Mouse (Mus musculus): ENCODE data around the gene Nudt15. TPM values are rescaled to one million over a fixed set of nuclear protein-coding genes. Genes with fewer than 3 reads are reported as not detected.

The Nudt15 gene
- polyA plus RNA-seq, 1 experiment from 2014 or later = 11.3 TPM

GRCm38 (mm10) chr14:73501721-73502120 lies 46.3 kb downstream of the Nudt15 start:
- H3K36me3 ChIP-seq (ENCODE audit: control insufficient read depth, insufficient read depth, low read length) = no peaks in the 10 kb centered on the region
- H3K9me3 ChIP-seq (ENCODE audit: control insufficient read depth, low read length) = no peaks in the 10 kb centered on the region
- H3K4me1 ChIP-seq (replicated peaks; ENCODE audit: control insufficient read depth, insufficient read depth, low read length) = no peaks in the 10 kb centered on the region
- no peak overlapping the region for H3K4me2 ChIP-seq (replicated peaks; ENCODE audit: low read depth, low read length)
- 67% methylated on average over 6 of the region's 6 CpGs for WGBS
- no peak overlapping the region for H3K4me3 ChIP-seq (ENCODE audit: low read depth, low read length)
- H3K27ac ChIP-seq (ENCODE audit: low read depth, low read length) = no peak overlapping the region
- no peak overlapping the region for H3K9ac ChIP-seq (ENCODE audit: low read depth, low read length)
- DNase-seq (ENCODE audit: low spot score) (no peak), ATAC-seq (ENCODE audit: low FRiP score) (no peak)
- H3K27me3 ChIP-seq (ENCODE audit: control insufficient read depth, insufficient read depth, low read length) = no peaks in the 10 kb centered on the region

DNA sequence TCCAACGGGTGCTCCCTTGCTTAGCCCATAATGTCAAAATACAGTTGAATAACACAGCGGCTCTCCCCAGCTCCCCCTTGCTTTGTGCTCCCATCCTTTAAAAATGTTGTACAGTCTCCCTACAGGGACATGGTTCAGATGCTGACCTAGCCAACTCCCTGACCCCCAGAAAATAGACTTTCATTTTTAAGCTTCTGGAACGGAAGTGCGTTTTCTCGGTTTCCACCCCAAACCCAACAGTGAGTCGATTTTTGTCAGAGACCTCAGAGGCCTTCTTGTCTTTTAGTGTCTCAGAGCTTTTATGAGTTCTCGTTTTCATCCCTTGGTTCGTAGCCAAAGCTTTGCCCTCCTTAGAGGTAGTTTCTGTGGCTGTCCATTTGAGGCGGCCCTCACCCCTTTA lies 46.8 kb downstream of the Nudt15 start:
- ATAC-seq (ENCODE audit: low FRiP score) = no peak
- 91% methylated on average over 9 of the region's 9 CpGs for WGBS
- H3K27me3 ChIP-seq (ENCODE audit: control insufficient read depth, insufficient read depth, low read length) = no peaks in the 10 kb centered on the region

DNA sequence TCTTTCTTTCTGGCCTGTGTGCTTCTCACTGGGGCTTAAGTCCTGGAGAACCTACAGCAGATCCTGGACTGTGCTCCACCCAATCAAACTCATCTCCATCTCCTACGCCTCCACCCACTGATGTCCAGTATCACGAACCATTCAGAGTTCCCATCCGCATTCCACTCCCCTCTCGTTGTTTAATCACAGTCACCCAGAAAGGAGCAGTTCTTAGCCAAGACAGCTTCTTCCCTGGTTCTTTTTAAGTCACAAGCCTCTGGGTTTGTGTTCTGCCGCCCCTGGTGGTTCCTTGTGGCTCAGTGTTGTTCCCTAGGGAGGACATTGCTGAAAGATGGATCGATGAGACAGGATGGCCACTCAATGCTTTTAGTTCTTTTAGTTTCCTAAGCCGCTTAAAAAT lies 52.3 kb downstream of the Nudt15 start:
- no peak overlapping the region for H3K4me3 ChIP-seq (ENCODE audit: low read depth, low read length)
- ATAC-seq (ENCODE audit: low FRiP score) (no peak), DNase-seq (ENCODE audit: low spot score) (no peak)
- no peaks in the 10 kb centered on the region for H3K27me3 ChIP-seq (ENCODE audit: control insufficient read depth, insufficient read depth, low read length)
- no peaks in the 10 kb centered on the region for H3K9me3 ChIP-seq (ENCODE audit: control insufficient read depth, low read length)
- no peak overlapping the region for H3K9ac ChIP-seq (ENCODE audit: low read depth, low read length)
- H3K4me2 ChIP-seq (replicated peaks; ENCODE audit: low read depth, low read length) = no peak overlapping the region
- H3K4me1 ChIP-seq (replicated peaks; ENCODE audit: control insufficient read depth, insufficient read depth, low read length) = no peaks in the 10 kb centered on the region
- no peak overlapping the region for H3K27ac ChIP-seq (ENCODE audit: low read depth, low read length)
- WGBS = 69% methylated on average over 7 of the region's 7 CpGs
- no peaks in the 10 kb centered on the region for H3K36me3 ChIP-seq (ENCODE audit: control insufficient read depth, insufficient read depth, low read length)

More for the DNA sequence above, 46.8 kb downstream of the Nudt15 start:
- no peaks in the 10 kb centered on the region for H3K4me1 ChIP-seq (replicated peaks; ENCODE audit: control insufficient read depth, insufficient read depth, low read length)
- no peaks in the 10 kb centered on the region for H3K9me3 ChIP-seq (ENCODE audit: control insufficient read depth, low read length)
- no peaks in the 10 kb centered on the region for H3K36me3 ChIP-seq (ENCODE audit: control insufficient read depth, insufficient read depth, low read length)
- H3K4me3 ChIP-seq (ENCODE audit: low read depth, low read length) = no peak overlapping the region
- H3K4me2 ChIP-seq (replicated peaks; ENCODE audit: low read depth, low read length) = no peak overlapping the region
- H3K27ac ChIP-seq (ENCODE audit: low read depth, low read length) = no peak overlapping the region
- DNase-seq (ENCODE audit: low spot score) = no peak
- H3K9ac ChIP-seq (ENCODE audit: low read depth, low read length) = no peak overlapping the region

- H3K4me2 ChIP-seq (replicated peaks; ENCODE audit: low read depth, low read length) = no peak overlapping the region
- no peak for ATAC-seq (ENCODE audit: low FRiP score)
- 71% methylated on average over 6 of the region's 6 CpGs for WGBS
These were observed 53.9 kb downstream of the Nudt15 start for GRCm38 (mm10) chr14:73494122-73494521.

GRCm38 (mm10) chr14:73493356-73493755 lies 54.7 kb downstream of the Nudt15 start:
- no peak overlapping the region for H3K9ac ChIP-seq (ENCODE audit: low read depth, low read length)
- H3K27ac ChIP-seq (ENCODE audit: low read depth, low read length) = no peak overlapping the region
- H3K36me3 ChIP-seq (ENCODE audit: control insufficient read depth, insufficient read depth, low read length) = no peaks in the 10 kb centered on the region
- ATAC-seq (ENCODE audit: low FRiP score) = no peak
- DNase-seq (ENCODE audit: low spot score) = no peak
- no peak overlapping the region for H3K4me3 ChIP-seq (ENCODE audit: low read depth, low read length)
- no peak overlapping the region for H3K4me2 ChIP-seq (replicated peaks; ENCODE audit: low read depth, low read length)
- no peaks in the 10 kb centered on the region for H3K27me3 ChIP-seq (ENCODE audit: control insufficient read depth, insufficient read depth, low read length)
- no peaks in the 10 kb centered on the region for H3K9me3 ChIP-seq (ENCODE audit: control insufficient read depth, low read length)
- H3K4me1 ChIP-seq (replicated peaks; ENCODE audit: control insufficient read depth, insufficient read depth, low read length) = no peaks in the 10 kb centered on the region
- WGBS = 95% methylated on average over 6 of the region's 6 CpGs

More at GRCm38 (mm10) chr14:73494122-73494521, 53.9 kb downstream of the Nudt15 start:
- Histone ChIP-seq H3K4me1 (replicated peaks; ENCODE audit: control insufficient read depth, insufficient read depth, low read length) (no peaks in the 10 kb centered on the region), H3K27ac (ENCODE audit: low read depth, low read length) (no peak overlapping the region), H3K9me3 (ENCODE audit: control insufficient read depth, low read length) (no peaks in the 10 kb centered on the region), H3K9ac (ENCODE audit: low read depth, low read length) (no peak overlapping the region), H3K36me3 (ENCODE audit: control insufficient read depth, insufficient read depth, low read length) (no peaks in the 10 kb centered on the region), H3K4me3 (ENCODE audit: low read depth, low read length) (no peak overlapping the region), H3K27me3 (ENCODE audit: control insufficient read depth, insufficient read depth, low read length) (no peaks in the 10 kb centered on the region)
- no peak for DNase-seq (ENCODE audit: low spot score)

DNA sequence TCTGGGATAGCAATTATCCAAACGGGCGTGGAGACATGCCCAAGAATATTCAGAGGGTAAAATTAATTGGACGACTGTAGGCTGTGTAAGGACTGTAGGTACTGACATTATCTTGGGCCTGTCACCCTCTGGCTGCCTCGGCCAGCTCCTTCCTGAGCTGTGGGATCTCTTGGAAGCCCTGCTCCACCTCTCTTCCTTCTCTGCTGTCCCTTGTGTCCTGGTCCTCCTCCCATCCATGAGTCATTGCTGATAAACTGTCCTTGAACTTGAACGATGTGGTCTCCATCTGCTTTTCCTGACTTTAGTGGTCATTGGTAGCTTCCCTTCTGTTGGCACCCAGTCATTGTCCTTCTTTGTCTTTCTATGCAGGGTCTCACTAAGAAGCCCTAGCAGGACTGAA lies 61.4 kb downstream of the Nudt15 start:
- WGBS = 88% methylated on average over 5 of the region's 5 CpGs
- DNase-seq (ENCODE audit: low spot score) (no peak), ATAC-seq (ENCODE audit: low FRiP score) (no peak)
- no peak overlapping the region for H3K4me3 ChIP-seq (ENCODE audit: low read depth, low read length)
- no peaks in the 10 kb centered on the region for H3K9me3 ChIP-seq (ENCODE audit: control insufficient read depth, low read length)
- no peaks in the 10 kb centered on the region for H3K4me1 ChIP-seq (replicated peaks; ENCODE audit: control insufficient read depth, insufficient read depth, low read length)
- no peak overlapping the region for H3K4me2 ChIP-seq (replicated peaks; ENCODE audit: low read depth, low read length)
- no peaks in the 10 kb centered on the region for H3K36me3 ChIP-seq (ENCODE audit: control insufficient read depth, insufficient read depth, low read length)
- no peaks in the 10 kb centered on the region for H3K27me3 ChIP-seq (ENCODE audit: control insufficient read depth, insufficient read depth, low read length)
- no peak overlapping the region for H3K9ac ChIP-seq (ENCODE audit: low read depth, low read length)
- H3K27ac ChIP-seq (ENCODE audit: low read depth, low read length) = no peak overlapping the region

- H3K9ac ChIP-seq (ENCODE audit: low read depth, low read length) = no peak overlapping the region
- H3K4me3 ChIP-seq (ENCODE audit: low read depth, low read length) = no peak overlapping the region
- H3K9me3 ChIP-seq (ENCODE audit: control insufficient read depth, low read length) = no peaks in the 10 kb centered on the region
- 62% methylated on average over 3 of the region's 3 CpGs for WGBS
- H3K27ac ChIP-seq (ENCODE audit: low read depth, low read length) = no peak overlapping the region
- no peak for DNase-seq (ENCODE audit: low spot score)
- no peaks in the 10 kb centered on the region for H3K36me3 ChIP-seq (ENCODE audit: control insufficient read depth, insufficient read depth, low read length)
- no peak overlapping the region for H3K4me2 ChIP-seq (replicated peaks; ENCODE audit: low read depth, low read length)
- no peak for ATAC-seq (ENCODE audit: low FRiP score)
- H3K4me1 ChIP-seq (replicated peaks; ENCODE audit: control insufficient read depth, insufficient read depth, low read length) = no peaks in the 10 kb centered on the region
- no peaks in the 10 kb centered on the region for H3K27me3 ChIP-seq (ENCODE audit: control insufficient read depth, insufficient read depth, low read length)
These were observed 63.5 kb downstream of the Nudt15 start for GRCm38 (mm10) chr14:73484366-73485110.

DNA sequence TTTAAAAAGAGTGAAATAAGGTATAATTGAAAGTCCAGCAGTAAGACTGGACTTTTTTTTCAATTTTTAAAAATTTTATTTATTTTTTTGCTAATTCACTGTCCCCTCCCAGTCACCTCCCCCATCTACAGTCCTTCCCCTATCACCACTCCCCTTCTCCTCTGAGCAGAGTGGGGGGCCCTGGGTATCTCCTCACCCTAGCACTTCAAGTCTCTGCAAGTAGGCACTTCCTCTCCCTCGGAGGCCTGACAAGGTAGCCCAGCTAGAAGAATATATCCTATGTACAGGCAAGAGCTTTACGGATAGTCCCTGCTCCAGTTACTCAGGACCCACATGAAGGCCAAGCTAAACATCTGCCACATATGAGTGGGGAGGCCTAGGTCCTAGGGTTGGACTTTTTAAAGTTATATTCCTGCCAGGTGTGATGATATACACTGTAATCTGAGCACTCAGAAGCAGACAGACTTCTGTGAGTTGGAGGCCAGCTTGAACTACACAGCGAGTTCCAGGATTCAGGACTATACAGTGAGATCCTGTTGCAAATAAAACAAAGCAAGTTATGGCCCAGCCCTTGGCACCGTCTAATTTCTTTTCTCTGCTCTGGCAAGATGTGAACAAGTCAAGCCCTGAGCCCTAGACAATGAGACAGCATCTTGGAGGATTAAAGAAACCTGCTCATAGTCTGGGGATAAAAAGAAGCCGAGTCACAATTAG lies 64.4 kb downstream of the Nudt15 start:
- Histone ChIP-seq H3K4me3 (ENCODE audit: low read depth, low read length) (no peak overlapping the region), H3K4me1 (replicated peaks; ENCODE audit: control insufficient read depth, insufficient read depth, low read length) (no peaks in the 10 kb centered on the region), H3K27ac (ENCODE audit: low read depth, low read length) (no peak overlapping the region), H3K27me3 (ENCODE audit: control insufficient read depth, insufficient read depth, low read length) (no peaks in the 10 kb centered on the region), H3K9me3 (ENCODE audit: control insufficient read depth, low read length) (no peaks in the 10 kb centered on the region), H3K36me3 (ENCODE audit: control insufficient read depth, insufficient read depth, low read length) (no peaks in the 10 kb centered on the region), H3K4me2 (replicated peaks; ENCODE audit: low read depth, low read length) (no peak overlapping the region), H3K9ac (ENCODE audit: low read depth, low read length) (no peak overlapping the region)
- DNase-seq (ENCODE audit: low spot score) = no peak
- no peak for ATAC-seq (ENCODE audit: low FRiP score)
- 82% methylated on average over 5 of the region's 5 CpGs for WGBS

DNA sequence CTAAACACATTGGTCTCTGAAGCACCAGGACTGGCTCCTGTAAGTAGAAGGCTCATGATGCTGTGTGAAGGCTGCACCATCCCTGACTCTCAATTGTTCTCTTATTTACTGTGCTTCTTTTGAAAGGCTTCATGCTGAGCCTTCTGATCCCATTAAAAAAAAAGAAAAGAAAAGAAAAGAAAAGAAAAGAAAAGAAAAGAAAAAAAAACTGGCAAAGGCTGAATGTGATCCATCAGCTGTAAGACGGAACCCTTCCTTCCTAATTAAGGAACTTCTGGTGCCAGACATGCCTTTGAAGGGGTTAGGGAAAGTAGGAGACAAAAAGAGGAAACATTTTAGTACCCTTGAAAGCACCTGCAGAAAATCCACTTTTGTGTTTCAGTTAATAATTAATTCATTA lies 68.3 kb downstream of the Nudt15 start:
- DNase-seq (ENCODE audit: low spot score) (no peak), ATAC-seq (ENCODE audit: low FRiP score) (no peak)
- H3K9me3 ChIP-seq (ENCODE audit: control insufficient read depth, low read length) = no peaks in the 10 kb centered on the region
- no peak overlapping the region for H3K4me2 ChIP-seq (replicated peaks; ENCODE audit: low read depth, low read length)
- no peak overlapping the region for H3K4me3 ChIP-seq (ENCODE audit: low read depth, low read length)
- H3K27ac ChIP-seq (ENCODE audit: low read depth, low read length) = no peak overlapping the region
- no peak overlapping the region for H3K9ac ChIP-seq (ENCODE audit: low read depth, low read length)
- H3K27me3 ChIP-seq (ENCODE audit: control insufficient read depth, insufficient read depth, low read length) = no peaks in the 10 kb centered on the region
- 33% methylated on average over 1 of the region's 1 CpGs for WGBS
- no peaks in the 10 kb centered on the region for H3K4me1 ChIP-seq (replicated peaks; ENCODE audit: control insufficient read depth, insufficient read depth, low read length)
- H3K36me3 ChIP-seq (ENCODE audit: control insufficient read depth, insufficient read depth, low read length) = no peaks in the 10 kb centered on the region

Data from hindbrain, embryonic 11.5 days (tissue).